Mouse (Mus musculus): ENCODE data around the gene Lsm4. TPM values are rescaled to one million over a fixed set of nuclear protein-coding genes. Genes with fewer than 3 reads are reported as not detected.

Gene Lsm4
- polyA plus RNA-seq, 1 experiment from 2014 or later = 286 TPM

- no peak overlapping the region for H3K27ac ChIP-seq
- no peak overlapping the region for H3K4me3 ChIP-seq (replicated peaks)
- H3K27me3 ChIP-seq (replicated peaks) = no peaks in the 10 kb centered on the region
- 63% methylated on average over 10 of the region's 10 CpGs for WGBS
- no peaks in the 10 kb centered on the region for H3K9me3 ChIP-seq
- no peak overlapping the region for H3K9ac ChIP-seq
- H3K4me1 ChIP-seq (replicated peaks) = peaks cover 19% of the 10 kb centered on the region
- no peak overlapping the region for H3K4me2 ChIP-seq (replicated peaks)
- ATAC-seq = no peak
- peaks cover 5% of the 10 kb centered on the region; the same call in 1 of the 2 replicates for H3K36me3 ChIP-seq
Observed at GRCm38 (mm10) chr8:70671615-70672324, 1.3 kb upstream of the Lsm4 start.

GRCm38 (mm10) chr8:70672325-70673078 lies 546 bp upstream of the Lsm4 start:
- peak overlapping the region; percentile 64 for H3K4me2 ChIP-seq (replicated peaks)
- ATAC-seq = peak; percentile 32
- 37% methylated on average over 19 of the region's 19 CpGs for WGBS
- no peaks in the 10 kb centered on the region for H3K9me3 ChIP-seq
- peak overlapping the region; percentile 52 for H3K9ac ChIP-seq
- H3K36me3 ChIP-seq = peaks cover 6% of the 10 kb centered on the region; the same call in 1 of the 2 replicates
- H3K27ac ChIP-seq = peak overlapping the region; percentile 67
- peaks cover 19% of the 10 kb centered on the region for H3K4me1 ChIP-seq (replicated peaks)
- H3K27me3 ChIP-seq (replicated peaks) = no peaks in the 10 kb centered on the region
- H3K4me3 ChIP-seq (replicated peaks) = peak overlapping the region; percentile 74

GRCm38 (mm10) chr8:70674109-70674508 lies 1.1 kb downstream of the Lsm4 start:
- Histone ChIP-seq H3K27ac (peak overlapping the region; percentile 98), H3K4me2 (replicated peaks) (peak overlapping the region; percentile 80), H3K36me3 (peaks cover 16% of the 10 kb centered on the region), H3K9ac (peak overlapping the region; percentile 79), H3K4me3 (replicated peaks) (peak overlapping the region; percentile 74), H3K4me1 (replicated peaks) (peaks cover 19% of the 10 kb centered on the region), H3K9me3 (no peaks in the 10 kb centered on the region), H3K27me3 (replicated peaks) (no peaks in the 10 kb centered on the region)
- ATAC-seq = no peak
- WGBS = 67% methylated on average over 3 of the region's 3 CpGs

DNA sequence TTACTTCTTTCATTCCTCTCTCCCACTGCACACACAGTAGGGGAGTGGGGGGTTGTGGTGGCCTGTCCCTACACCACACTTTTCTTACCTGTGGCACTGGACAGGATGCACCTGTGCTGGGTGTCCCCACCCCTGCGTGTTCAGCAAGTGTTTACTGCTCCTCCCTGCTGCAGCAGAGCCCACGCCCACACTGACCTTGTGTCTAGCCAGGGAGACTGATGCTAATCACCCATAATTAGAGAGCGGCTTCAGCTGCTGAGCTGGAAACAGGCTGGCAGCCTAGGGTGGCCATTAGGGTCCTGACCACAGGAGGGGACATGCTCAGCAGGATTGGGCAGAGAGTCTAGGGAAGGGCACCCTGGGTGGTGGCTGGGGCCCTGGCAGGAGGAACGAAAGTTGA lies 1.7 kb downstream of the Lsm4 start:
- Histone ChIP-seq H3K4me3 (replicated peaks) (no peak overlapping the region), H3K36me3 (peaks cover 19% of the 10 kb centered on the region), H3K9ac (peak overlapping the region; percentile 79; the same call in 1 of the 2 replicates), H3K27me3 (replicated peaks) (no peaks in the 10 kb centered on the region), H3K4me2 (replicated peaks) (peak overlapping the region; percentile 80), H3K4me1 (replicated peaks) (peaks cover 25% of the 10 kb centered on the region), H3K9me3 (no peaks in the 10 kb centered on the region), H3K27ac (peak overlapping the region; percentile 98)
- ATAC-seq = no peak
- WGBS = 52% methylated on average over 4 of the region's 4 CpGs

GRCm38 (mm10) chr8:70675336-70675735 lies 2.3 kb downstream of the Lsm4 start:
- no peak for ATAC-seq
- Histone ChIP-seq H3K9ac (no peak overlapping the region), H3K27ac (peak overlapping the region; percentile 98), H3K27me3 (replicated peaks) (no peaks in the 10 kb centered on the region), H3K9me3 (no peaks in the 10 kb centered on the region), H3K4me3 (replicated peaks) (no peak overlapping the region), H3K36me3 (peaks cover 19% of the 10 kb centered on the region), H3K4me2 (replicated peaks) (no peak overlapping the region), H3K4me1 (replicated peaks) (peaks cover 30% of the 10 kb centered on the region)
- WGBS = 96% methylated on average over 1 of the region's 1 CpGs

GRCm38 (mm10) chr8:70677451-70678080 lies 4.5 kb downstream of the Lsm4 start:
- Histone ChIP-seq H3K4me1 (replicated peaks) (peaks cover 43% of the 10 kb centered on the region), H3K4me3 (replicated peaks) (no peak overlapping the region), H3K9me3 (no peaks in the 10 kb centered on the region), H3K9ac (no peak overlapping the region), H3K27ac (no peak overlapping the region), H3K27me3 (replicated peaks) (no peaks in the 10 kb centered on the region), H3K4me2 (replicated peaks) (no peak overlapping the region), H3K36me3 (peaks cover 19% of the 10 kb centered on the region)
- no peak for ATAC-seq
- 87% methylated on average over 15 of the region's 15 CpGs for WGBS

GRCm38 (mm10) chr8:70678679-70679078 lies 5.6 kb downstream of the Lsm4 start:
- H3K9ac ChIP-seq = no peak overlapping the region

DNA sequence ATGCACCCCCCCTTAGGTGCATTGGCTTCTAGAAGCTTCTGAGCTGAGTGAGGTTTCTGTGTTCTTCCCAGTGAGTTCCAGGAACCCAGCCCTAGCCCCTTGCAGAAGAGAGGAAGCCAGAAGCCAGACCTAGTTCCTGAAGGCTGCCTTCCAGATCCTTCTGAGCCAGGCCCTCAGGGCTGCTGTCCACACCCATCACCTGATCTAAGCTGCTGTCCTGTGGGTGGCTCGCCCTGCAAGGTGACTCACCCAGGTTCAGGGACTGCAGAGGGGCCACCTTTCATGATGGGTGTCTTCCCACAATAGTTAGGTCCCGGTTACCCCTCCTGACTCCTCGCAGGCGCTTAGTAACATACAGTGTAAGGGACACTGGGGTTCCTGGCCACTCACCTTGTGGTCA lies 6.4 kb downstream of the Lsm4 start:
- Histone ChIP-seq H3K9me3 (no peaks in the 10 kb centered on the region), H3K4me1 (replicated peaks) (peaks cover 40% of the 10 kb centered on the region), H3K4me2 (replicated peaks) (no peak overlapping the region), H3K27me3 (replicated peaks) (no peaks in the 10 kb centered on the region), H3K9ac (no peak overlapping the region), H3K4me3 (replicated peaks) (no peak overlapping the region), H3K27ac (peak overlapping the region; percentile 68), H3K36me3 (peaks cover 19% of the 10 kb centered on the region)
- WGBS = 83% methylated on average over 4 of the region's 4 CpGs
- peak; percentile 56 for ATAC-seq

More at GRCm38 (mm10) chr8:70678679-70679078, 5.6 kb downstream of the Lsm4 start:
- no peak for ATAC-seq
- no peaks in the 10 kb centered on the region for H3K9me3 ChIP-seq
- H3K4me2 ChIP-seq (replicated peaks) = no peak overlapping the region
- H3K36me3 ChIP-seq = peaks cover 19% of the 10 kb centered on the region
- peaks cover 45% of the 10 kb centered on the region for H3K4me1 ChIP-seq (replicated peaks)
- H3K27me3 ChIP-seq (replicated peaks) = no peaks in the 10 kb centered on the region
- peak overlapping the region; percentile 68 for H3K27ac ChIP-seq
- no peak overlapping the region for H3K4me3 ChIP-seq (replicated peaks)

DNA sequence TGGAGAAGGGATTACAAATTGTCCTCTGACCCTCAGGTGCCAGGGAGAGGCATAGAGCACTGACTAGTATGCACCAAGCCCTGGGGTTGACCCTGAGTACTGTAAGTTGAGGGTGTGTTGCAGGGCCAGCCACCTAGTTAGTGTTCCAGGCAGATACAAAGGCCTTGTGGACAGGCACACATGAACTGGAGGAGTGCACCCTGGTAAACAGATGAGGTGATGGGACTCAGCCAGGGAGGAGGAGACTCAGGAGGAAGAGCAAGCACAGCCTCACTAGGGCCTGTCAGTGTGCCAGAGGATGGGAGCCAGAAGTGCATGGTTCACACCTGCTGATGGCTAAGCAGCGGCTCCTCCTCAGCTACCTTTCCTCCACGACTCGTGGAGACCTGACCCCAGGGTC lies 7.0 kb downstream of the Lsm4 start:
- ATAC-seq = peak; percentile 21; the same call in 1 of the 2 replicates
- Histone ChIP-seq H3K4me3 (replicated peaks) (no peak overlapping the region), H3K9me3 (no peaks in the 10 kb centered on the region), H3K27me3 (replicated peaks) (no peaks in the 10 kb centered on the region), H3K27ac (peak overlapping the region; percentile 68), H3K4me2 (replicated peaks) (no peak overlapping the region), H3K4me1 (replicated peaks) (peaks cover 33% of the 10 kb centered on the region), H3K9ac (no peak overlapping the region), H3K36me3 (peaks cover 19% of the 10 kb centered on the region)
- WGBS = 71% methylated on average over 3 of the region's 3 CpGs

DNA sequence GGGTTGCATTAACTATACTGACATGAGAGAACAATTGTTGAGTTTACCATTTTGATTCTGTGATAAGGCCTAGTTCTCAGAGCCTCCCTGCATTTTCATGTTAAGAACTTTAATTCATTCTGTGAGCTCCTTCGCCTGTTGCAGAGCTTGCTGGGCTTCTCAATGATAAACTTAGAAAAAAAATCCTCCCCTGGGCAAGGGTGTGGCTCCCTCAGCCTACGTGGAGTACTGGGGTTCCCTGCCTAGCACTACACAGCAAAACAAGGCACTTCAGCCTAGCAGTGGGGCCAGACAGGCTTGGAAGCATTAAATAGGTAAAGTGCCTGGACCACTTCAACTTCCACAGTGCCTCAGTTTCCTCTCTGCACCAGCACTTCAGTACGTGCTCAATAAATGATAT lies 8.4 kb downstream of the Lsm4 start:
- H3K27ac ChIP-seq = peak overlapping the region; percentile 69
- no peak overlapping the region for H3K4me2 ChIP-seq (replicated peaks)
- no peaks in the 10 kb centered on the region for H3K27me3 ChIP-seq (replicated peaks)
- peak; percentile 15; the same call in 1 of the 2 replicates for ATAC-seq
- no peaks in the 10 kb centered on the region for H3K9me3 ChIP-seq
- H3K36me3 ChIP-seq = peaks cover 14% of the 10 kb centered on the region
- H3K4me3 ChIP-seq (replicated peaks) = no peak overlapping the region
- H3K9ac ChIP-seq = no peak overlapping the region
- 68% methylated on average over 3 of the region's 3 CpGs for WGBS
- H3K4me1 ChIP-seq (replicated peaks) = peaks cover 26% of the 10 kb centered on the region

DNA sequence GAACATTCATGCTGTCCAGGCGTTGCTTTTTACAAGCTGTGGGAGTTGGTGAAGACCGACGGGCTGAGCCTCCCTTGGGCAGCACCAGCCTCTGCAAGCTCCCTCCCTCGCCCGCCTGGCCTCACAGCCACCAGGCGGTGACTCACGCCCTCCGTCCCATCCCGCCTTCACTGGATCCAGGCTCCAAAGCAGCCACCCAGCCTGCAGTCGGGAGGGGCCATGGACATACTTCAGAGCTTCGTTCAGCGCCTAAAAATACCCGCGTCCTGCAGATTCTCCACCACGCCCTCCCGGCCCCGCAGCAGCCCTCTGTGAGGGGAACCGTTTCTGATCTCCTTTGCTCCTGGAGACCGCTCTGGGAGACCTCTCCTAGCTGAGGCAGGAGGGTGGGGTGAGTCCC lies 9.1 kb downstream of the Lsm4 start:
- Histone ChIP-seq H3K27me3 (replicated peaks) (no peaks in the 10 kb centered on the region), H3K9ac (peak overlapping the region; percentile 48), H3K4me1 (replicated peaks) (peaks cover 26% of the 10 kb centered on the region), H3K4me2 (replicated peaks) (peak overlapping the region; percentile 52), H3K4me3 (replicated peaks) (peak overlapping the region; percentile 17; the same call in 1 of the 2 replicates), H3K9me3 (no peaks in the 10 kb centered on the region), H3K27ac (peak overlapping the region; percentile 69), H3K36me3 (peaks cover 14% of the 10 kb centered on the region)
- peak; percentile 67 for ATAC-seq
- 2% methylated on average over 19 of the region's 19 CpGs for WGBS

DNA sequence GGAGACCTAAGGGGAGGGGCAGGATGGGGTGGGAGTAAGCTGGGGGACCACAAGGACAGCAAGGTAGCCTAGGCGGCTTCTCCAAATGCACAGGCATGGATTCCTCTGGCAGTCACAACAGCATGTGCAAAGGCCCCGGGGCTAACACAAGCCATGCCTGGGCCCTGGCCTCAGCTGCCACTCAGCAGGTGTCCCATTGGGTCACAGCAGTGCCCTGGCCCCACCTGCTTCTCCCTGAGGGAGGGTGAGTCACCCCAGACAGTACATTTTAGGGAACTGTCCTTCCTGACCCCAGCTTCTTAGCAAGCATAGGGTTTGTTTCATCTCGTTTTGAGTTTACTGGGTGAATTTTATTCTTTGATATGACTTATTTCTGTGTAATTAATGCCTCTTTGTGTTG lies 9.6 kb downstream of the Lsm4 start:
- Histone ChIP-seq H3K4me3 (replicated peaks) (no peak overlapping the region), H3K9me3 (no peaks in the 10 kb centered on the region), H3K27ac (peak overlapping the region; percentile 69), H3K9ac (peak overlapping the region; percentile 48), H3K36me3 (peaks cover 10% of the 10 kb centered on the region), H3K4me1 (replicated peaks) (peaks cover 26% of the 10 kb centered on the region), H3K27me3 (replicated peaks) (no peaks in the 10 kb centered on the region), H3K4me2 (replicated peaks) (peak overlapping the region; percentile 52)
- WGBS = 78% methylated on average over 3 of the region's 3 CpGs
- ATAC-seq = peak; percentile 23
